Mouse (Mus musculus): Measurements from ENCODE around the gene Stx19. TPM values are rescaled to one million over a fixed set of nuclear protein-coding genes. Genes with fewer than 3 reads are reported as not detected.
A peak's percentile ranks its signal among the peaks of the same experiment; 100 is the strongest.

Gene Stx19
- polyA plus RNA-seq, 1 experiment: not detected

GRCm38 (mm10) chr16:62834016-62834735 lies 19.7 kb downstream of the Stx19 start:
- no peak overlapping the region for H3K27ac ChIP-seq (ENCODE audit: insufficient read depth, low read depth, low read length)
- H3K4me3 ChIP-seq (ENCODE audit: insufficient read depth, low read depth, low read length): no peak overlapping the region
- TF ChIP-seq POLR2A (IDR thresholded peaks at IDR 0.05; ENCODE audit: insufficient read depth, low read depth, low read length) (no peak), CTCF (IDR thresholded peaks at IDR 0.05; ENCODE audit: insufficient read depth, low read depth, low read length) (no peak)
- WGBS: 74% methylated on average over 3 of the region's 3 CpGs
- no peaks in the 10 kb centered on the region for H3K4me1 ChIP-seq (ENCODE audit: control insufficient read depth, insufficient read depth, low read length)

DNA sequence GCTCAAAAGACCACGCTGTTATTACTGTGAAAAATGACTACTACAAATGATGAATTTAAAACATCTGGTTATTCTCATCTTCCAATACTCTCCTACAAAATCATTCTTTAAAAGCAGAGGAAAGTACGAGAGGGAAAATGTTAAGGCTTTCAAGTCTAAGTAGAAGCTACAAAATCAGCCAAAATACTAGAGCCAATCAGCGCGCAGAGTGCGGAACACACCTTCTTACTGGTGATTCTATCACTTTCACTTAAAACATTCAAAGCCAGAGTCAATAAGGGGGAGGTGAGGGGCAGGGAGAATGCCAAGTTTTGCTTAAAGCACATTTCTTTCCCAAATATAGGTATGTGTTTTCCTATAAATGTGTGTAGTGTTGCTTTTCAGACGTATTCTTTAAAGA lies 30.9 kb downstream of the Stx19 start:
- no peak overlapping the region for H3K27ac ChIP-seq (ENCODE audit: insufficient read depth, low read depth, low read length)
- H3K4me3 ChIP-seq (ENCODE audit: insufficient read depth, low read depth, low read length): no peak overlapping the region
- TF ChIP-seq POLR2A (IDR thresholded peaks at IDR 0.05; ENCODE audit: insufficient read depth, low read depth, low read length) (no peak), CTCF (IDR thresholded peaks at IDR 0.05; ENCODE audit: insufficient read depth, low read depth, low read length) (no peak)
- H3K4me1 ChIP-seq (ENCODE audit: control insufficient read depth, insufficient read depth, low read length): no peaks in the 10 kb centered on the region
- WGBS: 81% methylated on average over 6 of the region's 6 CpGs

GRCm38 (mm10) chr16:62846498-62847312 lies 32.2 kb downstream of the Stx19 start, which contains the start of gene Arl13b:
TSS of gene Arl13b (minus strand) at chr16:62847040.
- TF ChIP-seq CTCF (IDR thresholded peaks at IDR 0.05; ENCODE audit: insufficient read depth, low read depth, low read length) (no peak), POLR2A (IDR thresholded peaks at IDR 0.05; ENCODE audit: insufficient read depth, low read depth, low read length) (peak; percentile 59; the same call in 1 of the 2 replicates)
- WGBS: under 1% methylated on average over 52 of the region's 52 CpGs
- peak within 1 kb of the TSS; percentile 77 for H3K4me3 ChIP-seq (ENCODE audit: insufficient read depth, low read depth, low read length)

DNA sequence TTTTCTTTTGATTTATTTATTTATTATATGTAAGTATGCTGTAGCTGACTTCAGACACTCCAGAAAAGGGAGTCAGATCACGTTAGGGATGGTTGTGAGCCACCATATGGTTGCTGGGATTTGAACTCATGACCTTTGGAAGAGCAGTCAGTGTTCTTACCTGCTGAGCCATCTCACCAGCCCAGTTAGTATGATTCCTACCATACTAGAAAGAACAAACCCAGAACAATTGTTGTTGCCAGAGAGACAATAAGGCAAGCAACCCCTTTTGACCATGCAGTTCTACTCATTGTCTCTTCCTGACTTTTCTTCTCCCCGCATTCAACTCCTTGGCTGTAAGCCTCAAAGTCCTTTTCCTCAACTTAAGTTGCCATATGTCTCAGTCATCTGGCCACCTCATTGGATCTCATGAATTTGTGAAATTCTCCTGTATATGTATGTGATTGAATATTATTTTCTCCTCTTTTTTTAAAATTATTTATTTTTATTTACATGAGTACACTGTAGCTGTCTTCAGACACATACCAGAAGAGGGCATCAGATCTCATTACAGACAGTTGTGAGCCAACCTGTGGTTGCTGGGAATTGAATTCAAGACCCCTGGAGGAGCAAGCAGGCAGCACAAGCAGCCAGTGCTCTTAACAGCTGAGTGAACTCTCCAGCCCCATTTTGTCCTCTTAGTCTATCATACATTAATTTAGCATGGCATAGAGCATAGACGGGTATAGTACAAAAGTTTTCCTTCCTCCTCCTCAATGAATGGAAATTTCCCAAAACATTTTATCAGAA lies 38.2 kb downstream of the Stx19 start:
- 92% methylated on average over 3 of the region's 3 CpGs for WGBS
- TF ChIP-seq CTCF (IDR thresholded peaks at IDR 0.05; ENCODE audit: insufficient read depth, low read depth, low read length): no peak
- Histone ChIP-seq H3K4me1 (ENCODE audit: control insufficient read depth, insufficient read depth, low read length) (no peaks in the 10 kb centered on the region), H3K4me3 (ENCODE audit: insufficient read depth, low read depth, low read length) (no peak overlapping the region), H3K27ac (ENCODE audit: insufficient read depth, low read depth, low read length) (no peak overlapping the region)

More at GRCm38 (mm10) chr16:62846498-62847312, 32.2 kb downstream of the Stx19 start, which contains the start of gene Arl13b:
- H3K27ac ChIP-seq (ENCODE audit: insufficient read depth, low read depth, low read length): 0 out of 2 replicates have a peak within 1 kb of the TSS, but pooled peaks have one; percentile 0
- H3K4me1 ChIP-seq (ENCODE audit: control insufficient read depth, insufficient read depth, low read length): no peaks in the 10 kb centered on the region

DNA sequence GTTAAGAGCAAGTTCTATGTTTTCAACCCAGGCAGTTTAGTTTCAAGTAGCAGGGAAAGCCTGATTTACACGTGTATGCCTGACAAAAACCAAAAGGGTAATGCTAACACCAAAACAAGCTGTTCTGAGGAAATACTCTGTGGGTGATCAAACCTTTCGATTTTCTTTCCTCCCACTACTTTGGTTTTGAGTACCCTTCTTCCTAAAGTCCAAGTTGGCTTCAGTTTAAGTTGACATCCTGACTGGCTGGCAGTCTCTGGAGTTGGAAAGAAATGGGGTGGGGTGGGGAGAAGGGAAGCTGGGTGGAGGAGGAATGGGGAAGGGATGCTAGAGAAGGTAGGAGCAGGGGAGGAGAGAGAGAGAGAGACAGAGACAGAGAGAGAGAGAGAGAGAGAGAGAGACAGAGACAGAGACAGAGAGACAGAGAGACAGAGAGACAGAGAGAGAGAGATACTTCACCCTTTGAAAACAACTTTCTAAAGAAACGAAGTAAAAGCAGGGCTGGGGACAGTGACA lies 39.2 kb downstream of the Stx19 start:
- no peak overlapping the region for H3K4me3 ChIP-seq (ENCODE audit: insufficient read depth, low read depth, low read length)
- 16% methylated on average over 3 of the region's 3 CpGs for WGBS
- H3K27ac ChIP-seq (ENCODE audit: insufficient read depth, low read depth, low read length): no peak overlapping the region
- H3K4me1 ChIP-seq (ENCODE audit: control insufficient read depth, insufficient read depth, low read length): no peaks in the 10 kb centered on the region
- no peak for TF ChIP-seq CTCF (IDR thresholded peaks at IDR 0.05; ENCODE audit: insufficient read depth, low read depth, low read length)
- TF ChIP-seq POLR2A (IDR thresholded peaks at IDR 0.05; ENCODE audit: insufficient read depth, low read depth, low read length): no peak

- H3K27ac ChIP-seq (ENCODE audit: insufficient read depth, low read depth, low read length): no peak within 1 kb of the TSS
- WGBS: 8% methylated on average over 42 of the region's 42 CpGs
- peak within 1 kb of the TSS; percentile 65 for H3K4me3 ChIP-seq (ENCODE audit: insufficient read depth, low read depth, low read length)
- no peak for TF ChIP-seq CTCF (IDR thresholded peaks at IDR 0.05; ENCODE audit: insufficient read depth, low read depth, low read length)
- H3K4me1 ChIP-seq (ENCODE audit: control insufficient read depth, insufficient read depth, low read length): no peaks in the 10 kb centered on the region
Observed at GRCm38 (mm10) chr16:62854191-62855068, 40.0 kb downstream of the Stx19 start, which contains the start of gene Pros1. TSS of gene Pros1 (plus strand) at chr16:62854307.

DNA sequence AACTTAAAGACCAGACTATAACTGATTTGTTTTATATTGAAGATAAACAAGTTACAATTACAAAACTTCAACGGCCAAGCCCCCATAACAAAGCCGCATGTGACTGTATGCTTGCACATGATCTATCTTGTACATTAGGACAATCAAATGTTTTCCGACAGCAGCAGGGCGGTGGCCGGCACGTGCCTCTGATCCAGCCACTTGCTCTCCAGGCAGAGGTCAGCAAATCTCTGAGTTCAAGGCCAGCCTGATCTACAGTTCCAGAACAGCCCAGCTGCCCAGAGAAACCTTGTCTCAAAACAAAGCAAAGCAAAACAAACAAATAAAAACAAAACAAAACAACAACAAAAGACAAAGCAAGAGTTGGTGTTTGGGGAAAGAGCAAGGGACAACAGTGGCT lies 40.9 kb downstream of the Stx19 start:
- TF ChIP-seq POLR2A (IDR thresholded peaks at IDR 0.05; ENCODE audit: insufficient read depth, low read depth, low read length): no peak
- TF ChIP-seq CTCF (IDR thresholded peaks at IDR 0.05; ENCODE audit: insufficient read depth, low read depth, low read length): no peak
- Histone ChIP-seq H3K27ac (ENCODE audit: insufficient read depth, low read depth, low read length) (no peak overlapping the region), H3K4me3 (ENCODE audit: insufficient read depth, low read depth, low read length) (no peak overlapping the region), H3K4me1 (ENCODE audit: control insufficient read depth, insufficient read depth, low read length) (no peaks in the 10 kb centered on the region)
- WGBS: 83% methylated on average over 6 of the region's 6 CpGs

DNA sequence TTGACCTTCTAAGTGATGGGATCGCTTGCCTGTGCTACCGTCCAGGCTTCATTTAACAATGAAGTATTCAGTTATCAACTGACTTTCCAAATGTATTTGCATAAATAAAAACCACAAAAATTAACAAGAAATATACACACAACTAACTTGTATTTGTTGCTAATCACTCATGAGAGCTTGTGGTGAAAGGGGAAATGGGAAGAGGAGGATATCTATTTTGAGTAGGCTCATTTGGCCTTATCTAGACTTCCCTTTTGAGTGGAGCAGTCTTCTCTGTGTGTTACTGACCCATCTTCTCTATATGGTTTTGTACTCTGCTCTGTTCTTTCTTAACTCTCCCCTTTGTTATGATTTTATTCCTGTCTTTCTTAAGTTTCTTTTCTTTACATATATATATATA lies 41.8 kb downstream of the Stx19 start:
- Histone ChIP-seq H3K4me3 (ENCODE audit: insufficient read depth, low read depth, low read length) (no peak overlapping the region), H3K27ac (ENCODE audit: insufficient read depth, low read depth, low read length) (no peak overlapping the region), H3K4me1 (ENCODE audit: control insufficient read depth, insufficient read depth, low read length) (no peaks in the 10 kb centered on the region)
- 95% methylated on average over 2 of the region's 2 CpGs for WGBS
- TF ChIP-seq CTCF (IDR thresholded peaks at IDR 0.05; ENCODE audit: insufficient read depth, low read depth, low read length): no peak
- TF ChIP-seq POLR2A (IDR thresholded peaks at IDR 0.05; ENCODE audit: insufficient read depth, low read depth, low read length): no peak
